Mouse (Mus musculus) limb, embryonic 15.5 days (tissue): Measurements from ENCODE around the gene Eif3j1. TPM values are rescaled to one million over a fixed set of nuclear protein-coding genes. Genes with fewer than 3 reads are reported as not detected.
"Not testable (repeated sequence)": the region's sequence is repeated elsewhere in the genome, so short reads cannot be mapped to it uniquely, and the experiment has no call there.

Experiments
- ATAC-seq: fragments of 200-750 bp; cut with Nextera tagmentation; 2 replicates; pipeline ENCODE4 v1.8.0; 2017; ENCODE audit warnings: low read depth, moderate TSS enrichment; ENCODE audit not compliant: insufficient number of reproducible peaks, low FRiP score, low TSS enrichment
- H3K27ac ChIP-seq: fragments of 300-500 bp; sonication (generic); 2 replicates; pipeline ENCODE4 v1.5.1; 2015; ENCODE audit warnings: moderate library complexity, mild to moderate bottlenecking, inconsistent platforms
- H3K27me3 ChIP-seq: fragments of 300-500 bp; sonication (generic); 2 replicates; pipeline ENCODE4 v1.6.1; 2015; ENCODE audit warnings: inconsistent platforms
- H3K36me3 ChIP-seq: fragments of 300-500 bp; sonication (generic); 2 replicates; pipeline ENCODE4 v1.6.1; 2015; ENCODE audit warnings: inconsistent platforms
- H3K4me1 ChIP-seq: fragments of 300-500 bp; sonication (generic); 2 replicates; pipeline ENCODE4 v1.6.1; 2015; ENCODE audit warnings: inconsistent platforms
- H3K4me2 ChIP-seq: fragments of 300-500 bp; sonication (generic); 2 replicates; pipeline ENCODE4 v1.6.1; 2015; ENCODE audit warnings: mild to moderate bottlenecking, inconsistent platforms
- H3K4me3 ChIP-seq: fragments of 300-500 bp; sonication (generic); 2 replicates; pipeline ENCODE4 v1.5.1; 2015; ENCODE audit warnings: mild to moderate bottlenecking, inconsistent platforms
- H3K9ac ChIP-seq: fragments of 300-500 bp; sonication (generic); 2 replicates; pipeline ENCODE4 v1.6.1; 2015; ENCODE audit warnings: inconsistent platforms
- H3K9me3 ChIP-seq: fragments of 300-500 bp; sonication (generic); 2 replicates; pipeline ENCODE4 v1.6.1; 2016; ENCODE audit warnings: inconsistent platforms
- WGBS: fragments of 180-500 bp; shearing (Covaris S2); methylation state at CpG from one replicate; pipeline ENCODE4 v1.1.7; 2015; 5-methylcytosine and 5-hydroxymethylcytosine counted together
- polyA plus RNA-seq: library from polyadenylated mRNA; unstranded; fragments of >200 nt; fragmentation: Nextera tagmentation; extraction: Ambion mirVana; gene quantifications from 2 replicates; pipeline ENCODE4 v1.2.1, GENCODE M21; 2015

Eif3j1 gene
- 11.1 and 11.5 TPM in 2 replicates for polyA plus RNA-seq

- Histone ChIP-seq H3K27ac (peak within 1 kb of the TSS; percentile 92), H3K9ac (peak within 1 kb of the TSS; percentile 96), H3K27me3 (no peaks in the 10 kb centered on the region), H3K36me3 (no peaks in the 10 kb centered on the region), H3K4me1 (0 out of 2 replicates have a peak, but pooled peaks cover 8% of the 10 kb centered on the region), H3K9me3 (no peaks in the 10 kb centered on the region), H3K4me3 (peak within 1 kb of the TSS; percentile 94), H3K4me2 (peak within 1 kb of the TSS; percentile 53)
- ATAC-seq = peak; percentile 100
- WGBS = 0% methylated on average over 56 of the region's 67 CpGs
Measured at GRCm38 (mm10) chr2:122027862-122028755, at the start of gene Eif3j1. Gene Eif3j1 (plus strand): TSS chr2:122028546.

GRCm38 (mm10) chr2:121995738-121996137 is 32.6 kb upstream of the Eif3j1 start:
- Histone ChIP-seq H3K4me2 (no peak overlapping the region), H3K4me3 (no peak overlapping the region), H3K9ac (no peak overlapping the region), H3K27ac (no peak overlapping the region), H3K36me3 (peaks cover 26% of the 10 kb centered on the region), H3K4me1 (no peaks in the 10 kb centered on the region), H3K9me3 (no peaks in the 10 kb centered on the region), H3K27me3 (no peaks in the 10 kb centered on the region)
- WGBS = 90% methylated on average over 1 of the region's 1 CpGs
- ATAC-seq = no peak

- ATAC-seq = no peak
- no peak overlapping the region for H3K9ac ChIP-seq
- H3K27ac ChIP-seq = no peak overlapping the region
- WGBS = 33% methylated on average over 3 of the region's 3 CpGs
- H3K36me3 ChIP-seq = peaks cover 32% of the 10 kb centered on the region
- H3K4me3 ChIP-seq = no peak overlapping the region
- H3K4me2 ChIP-seq = no peak overlapping the region
- H3K27me3 ChIP-seq = no peaks in the 10 kb centered on the region
- no peaks in the 10 kb centered on the region for H3K4me1 ChIP-seq
- no peaks in the 10 kb centered on the region for H3K9me3 ChIP-seq
Measured at GRCm38 (mm10) chr2:122008832-122009231, 19.5 kb upstream of the Eif3j1 start.

- peaks cover 26% of the 10 kb centered on the region for H3K36me3 ChIP-seq
Measured at GRCm38 (mm10) chr2:122011441-122011840, 16.9 kb upstream of the Eif3j1 start.

GRCm38 (mm10) chr2:122018705-122019104 is 9.6 kb upstream of the Eif3j1 start:
- H3K9me3 ChIP-seq = no peaks in the 10 kb centered on the region
- no peak overlapping the region for H3K9ac ChIP-seq
- WGBS = 48% methylated on average over 1 of the region's 1 CpGs
- H3K4me2 ChIP-seq = no peak overlapping the region
- peaks cover 5% of the 10 kb centered on the region for H3K36me3 ChIP-seq
- ATAC-seq = no peak
- no peak overlapping the region for H3K4me3 ChIP-seq
- H3K4me1 ChIP-seq = no peaks in the 10 kb centered on the region
- H3K27ac ChIP-seq = no peak overlapping the region
- no peaks in the 10 kb centered on the region for H3K27me3 ChIP-seq

More at GRCm38 (mm10) chr2:122011441-122011840, 16.9 kb upstream of the Eif3j1 start:
- no peak for ATAC-seq
- Histone ChIP-seq H3K27me3 (no peaks in the 10 kb centered on the region), H3K27ac (no peak overlapping the region), H3K9me3 (no peaks in the 10 kb centered on the region), H3K4me1 (no peaks in the 10 kb centered on the region), H3K9ac (no peak overlapping the region), H3K4me3 (no peak overlapping the region), H3K4me2 (no peak overlapping the region)
- WGBS = 73% methylated on average over 7 of the region's 7 CpGs

GRCm38 (mm10) chr2:122022284-122022683 is 6.1 kb upstream of the Eif3j1 start:
- no peak overlapping the region for H3K4me2 ChIP-seq
- H3K4me1 ChIP-seq = no peaks in the 10 kb centered on the region
- no peak overlapping the region for H3K27ac ChIP-seq
- H3K9ac ChIP-seq = no peak overlapping the region
- no peaks in the 10 kb centered on the region for H3K27me3 ChIP-seq
- H3K36me3 ChIP-seq = no peaks in the 10 kb centered on the region
- no peak overlapping the region for H3K4me3 ChIP-seq
- WGBS = 82% methylated on average over 2 of the region's 2 CpGs
- ATAC-seq = no peak
- no peaks in the 10 kb centered on the region for H3K9me3 ChIP-seq

GRCm38 (mm10) chr2:122027091-122027490 is 1.3 kb upstream of the Eif3j1 start:
- not testable (repeated sequence) for H3K27me3 ChIP-seq, H3K4me3 ChIP-seq, H3K4me2 ChIP-seq, H3K36me3 ChIP-seq, H3K9ac ChIP-seq, H3K9me3 ChIP-seq, ATAC-seq, H3K27ac ChIP-seq, H3K4me1 ChIP-seq
- WGBS = 90% methylated on average over 10 of the region's 10 CpGs

- no peaks in the 10 kb centered on the region for H3K27me3 ChIP-seq
- peak overlapping the region; percentile 94 for H3K4me3 ChIP-seq
- peak overlapping the region; percentile 92 for H3K27ac ChIP-seq
- H3K9ac ChIP-seq = peak overlapping the region; percentile 96
- WGBS = 1% methylated on average over 71 of the region's 71 CpGs
- peak overlapping the region; percentile 53 for H3K4me2 ChIP-seq
- no peak; the same call in none of the 2 replicates for ATAC-seq
- H3K4me1 ChIP-seq = 0 out of 2 replicates have a peak, but pooled peaks cover 8% of the 10 kb centered on the region
- H3K9me3 ChIP-seq = no peaks in the 10 kb centered on the region
- no peaks in the 10 kb centered on the region for H3K36me3 ChIP-seq
Measured at GRCm38 (mm10) chr2:122028756-122029700, 682 bp downstream of the Eif3j1 start.

GRCm38 (mm10) chr2:122031970-122032369 is 3.6 kb downstream of the Eif3j1 start:
- no peak overlapping the region for H3K4me3 ChIP-seq
- no peaks in the 10 kb centered on the region for H3K27me3 ChIP-seq
- 0 out of 2 replicates have a peak, but pooled peaks cover 8% of the 10 kb centered on the region for H3K4me1 ChIP-seq
- H3K9me3 ChIP-seq = no peaks in the 10 kb centered on the region
- no peak overlapping the region for H3K4me2 ChIP-seq
- no peak for ATAC-seq
- H3K27ac ChIP-seq = no peak overlapping the region
- WGBS = 79% methylated on average over 6 of the region's 6 CpGs
- H3K9ac ChIP-seq = no peak overlapping the region
- H3K36me3 ChIP-seq = peaks cover 5% of the 10 kb centered on the region; the same call in 1 of the 2 replicates

GRCm38 (mm10) chr2:122036064-122036463 is 7.7 kb downstream of the Eif3j1 start:
- H3K9ac ChIP-seq = no peak overlapping the region
- no peak overlapping the region for H3K27ac ChIP-seq
- WGBS = 90% methylated on average over 3 of the region's 3 CpGs
- no peak for ATAC-seq
- no peaks in the 10 kb centered on the region for H3K27me3 ChIP-seq
- H3K36me3 ChIP-seq = peaks cover 10% of the 10 kb centered on the region; the same call in 1 of the 2 replicates
- H3K9me3 ChIP-seq = no peaks in the 10 kb centered on the region
- no peaks in the 10 kb centered on the region for H3K4me1 ChIP-seq
- H3K4me2 ChIP-seq = no peak overlapping the region
- no peak overlapping the region for H3K4me3 ChIP-seq

- H3K27me3 ChIP-seq = no peaks in the 10 kb centered on the region
- H3K27ac ChIP-seq = no peak overlapping the region
- H3K4me2 ChIP-seq = no peak overlapping the region
- ATAC-seq = no peak
- no peaks in the 10 kb centered on the region for H3K9me3 ChIP-seq
- no peak overlapping the region for H3K4me3 ChIP-seq
- H3K4me1 ChIP-seq = no peaks in the 10 kb centered on the region
- peaks cover 31% of the 10 kb centered on the region for H3K36me3 ChIP-seq
- H3K9ac ChIP-seq = no peak overlapping the region
Measured at GRCm38 (mm10) chr2:122043926-122044325, 15.6 kb downstream of the Eif3j1 start.
